Mouse (Mus musculus) hindbrain, postnatal 0 days (tissue): ENCODE data around the gene Timp1. TPM values are rescaled to one million over a fixed set of nuclear protein-coding genes. Genes with fewer than 3 reads are reported as not detected.

ENCODE experiments used
- ATAC-seq: fragments of 200-750 bp; cut with Nextera tagmentation; 2 replicates; pipeline ENCODE4 v1.8.0; 2017; ENCODE audit warnings: mild to moderate bottlenecking, moderate TSS enrichment, moderate library complexity
- DNase-seq: peaks from one replicate; pipeline ENCODE4 v3.0.0-alpha.2; 2015; ENCODE audit warnings: low spot score
- H3K27ac ChIP-seq: fragments of 300-500 bp; sonication (generic); 2 replicates; pipeline ENCODE4 v1.5.1; 2014; ENCODE audit warnings: mild to moderate bottlenecking
- H3K27me3 ChIP-seq: fragments of 300-500 bp; sonication (generic); 2 replicates; pipeline ENCODE4 v1.6.1; 2014; ENCODE audit warnings: low read length, mixed read lengths; ENCODE audit not compliant: insufficient read depth
- H3K36me3 ChIP-seq: fragments of 300-500 bp; sonication (generic); 2 replicates; pipeline ENCODE4 v1.6.1; 2014; ENCODE audit warnings: low read length, mixed read lengths; ENCODE audit not compliant: insufficient read depth
- H3K4me1 ChIP-seq: fragments of 300-500 bp; sonication (generic); 2 replicates; pipeline ENCODE4 v1.6.1; 2014; ENCODE audit warnings: antibody characterized with exemption, low read length, mixed read lengths; ENCODE audit not compliant: insufficient read depth
- H3K4me2 ChIP-seq: fragments of 300-500 bp; sonication (generic); 2 replicates; pipeline ENCODE4 v1.6.1; 2014; ENCODE audit warnings: low read depth, mild to moderate bottlenecking, low read length, moderate library complexity, mixed read lengths
- H3K4me3 ChIP-seq: fragments of 300-500 bp; sonication (generic); 2 replicates; pipeline ENCODE4 v1.5.1; 2014; ENCODE audit warnings: low read length
- H3K9ac ChIP-seq: fragments of 300-500 bp; sonication (generic); replicated peaks from 2 replicates; pipeline ENCODE4 v1.6.1; 2014; ENCODE audit warnings: mild to moderate bottlenecking, low read length, moderate library complexity, mixed read lengths
- H3K9me3 ChIP-seq: fragments of 300-500 bp; sonication (generic); 2 replicates; pipeline ENCODE4 v1.6.1; 2016; ENCODE audit warnings: low read length, mixed read lengths
- CTCF ChIP-seq: IDR thresholded peaks from 2 replicates; pipeline ENCODE4 v1.5.1; 2016; ENCODE audit warnings: antibody characterized with exemption, control low read depth, low read depth
- WGBS: fragments of 180-500 bp; shearing (Covaris S2); extraction: QIAGEN DNeasy Blood & Tissue Kit; methylation state at CpG from one replicate; pipeline ENCODE4 v1.1.7; 2014; 5-methylcytosine and 5-hydroxymethylcytosine counted together
- microRNA-seq, 2 experiments: library from miRNA; unstranded; fragments of <30 nt; microRNA quantifications; one replicate each; pipeline ENCODE4; 2016
- polyA plus RNA-seq: library from polyadenylated mRNA; unstranded; fragments of >200 nt; fragmentation: Nextera tagmentation; extraction: Ambion mirVana; gene quantifications from 2 replicates; pipeline ENCODE4 v1.2.1, GENCODE M21; 2015
- total RNA-seq: library from RNA; depleted of rRNA; stranded (reverse); fragments of >200 nt; gene quantifications from 2 replicates; pipeline ENCODE4 v1.2.3, GENCODE M21; 2014; rRNA removed

Timp1 gene
- total and polyA plus RNA-seq, 2 experiments from 2014 or later = 5.7 to 6.3 TPM

GRCm38 (mm10) chrX:20923506-20923905, 53.5 kb downstream of the Timp1 start:
- 56% methylated on average over 1 of the region's 1 CpGs for WGBS
- Histone ChIP-seq H3K9ac (no peak overlapping the region), H3K9me3 (no peaks in the 10 kb centered on the region), H3K27ac (no peak overlapping the region), H3K4me2 (no peak overlapping the region), H3K36me3 (peaks cover 4% of the 10 kb centered on the region; the same call in 1 of the 2 replicates), H3K27me3 (no peaks in the 10 kb centered on the region), H3K4me3 (no peak overlapping the region), H3K4me1 (0 out of 2 replicates have a peak, but pooled peaks cover 1% of the 10 kb centered on the region)
- ATAC-seq (no peak), DNase-seq (no peak)
- no peak for TF ChIP-seq CTCF

Small RNA genes lying within 50 kb of the gene (microRNA-seq; reads per million reads assigned to microRNA genes)
- gene Gm24824 = 0 reads per million in 2 experiments
- 0.72 to 1.4 reads per million in 2 experiments for gene Mir5617

Other genes starting within 250 kb of the Timp1 start
- gene Uba1, start 211.8 kb upstream of the Timp1 start, total RNA-seq = 594 and 667 TPM in 2 replicates
- 225 and 243 TPM in 2 replicates for gene Uba1, start 211.8 kb upstream of the Timp1 start, polyA plus RNA-seq
- gene Cdk16, start 182.2 kb upstream of the Timp1 start, total RNA-seq = 260 TPM in 2 replicates
- 157 and 169 TPM in 2 replicates for gene Cdk16, start 182.2 kb upstream of the Timp1 start, polyA plus RNA-seq
- gene Usp11, start 166.3 kb upstream of the Timp1 start, total RNA-seq = 99.0 and 109 TPM in 2 replicates
- 60.3 and 68.9 TPM in 2 replicates for gene Usp11, start 166.3 kb upstream of the Timp1 start, polyA plus RNA-seq
- gene Araf, start 72.4 kb upstream of the Timp1 start, total RNA-seq = 294 and 310 TPM in 2 replicates
- 381 and 392 TPM in 2 replicates for gene Araf, start 72.4 kb upstream of the Timp1 start, polyA plus RNA-seq
- gene Syn1, start 50.8 kb downstream of the Timp1 start, total RNA-seq = 65.4 and 75.9 TPM in 2 replicates
- 70.5 and 88.8 TPM in 2 replicates for gene Syn1, start 50.8 kb downstream of the Timp1 start, polyA plus RNA-seq
- gene Cfp, start 61.4 kb downstream of the Timp1 start, total RNA-seq = 5.4 and 10.2 TPM in 2 replicates
- 2.9 and 3.8 TPM in 2 replicates for gene Cfp, start 61.4 kb downstream of the Timp1 start, polyA plus RNA-seq
- 30.5 and 31.1 TPM in 2 replicates for gene Elk1, start 80.4 kb downstream of the Timp1 start, total RNA-seq
- 13.7 and 14.5 TPM in 2 replicates for gene Elk1, start 80.4 kb downstream of the Timp1 start, polyA plus RNA-seq
- 9.7 and 12.0 TPM in 2 replicates for gene Uxt, start 91.9 kb downstream of the Timp1 start, total RNA-seq
- 32.2 and 33.2 TPM in 2 replicates for gene Uxt, start 91.9 kb downstream of the Timp1 start, polyA plus RNA-seq
- gene Zfp182, start 192.2 kb downstream of the Timp1 start, total RNA-seq = 6.5 and 9.5 TPM in 2 replicates
- gene Zfp182, start 192.2 kb downstream of the Timp1 start, polyA plus RNA-seq = 3.8 and 5.2 TPM in 2 replicates
- not detected in 2 replicates for gene Spaca5, start 198.2 kb downstream of the Timp1 start, total RNA-seq
- 0.24 TPM in 1 of 2 replicates, not detected in the other for gene Spaca5, start 198.2 kb downstream of the Timp1 start, polyA plus RNA-seq
- 3.8 and 4.5 TPM in 2 replicates for gene Zfp300, start 219.4 kb downstream of the Timp1 start, total RNA-seq
- 2.9 and 3.3 TPM in 2 replicates for gene Zfp300, start 219.4 kb downstream of the Timp1 start, polyA plus RNA-seq
- not detected in 2 replicates for gene Ssxa1, start 245.7 kb downstream of the Timp1 start, total RNA-seq
- gene Ssxa1, start 245.7 kb downstream of the Timp1 start, polyA plus RNA-seq = not detected in 2 replicates